Mouse (Mus musculus): ENCODE measurements at regions not wholly inside any gene's neighbourhood (a gene's known extent, or its start where the extent isn't known, plus 50 kb on each side); places are given as distances from the start of the nearest gene placed in this dataset.
A peak's percentile ranks its signal among the peaks of the same experiment; 100 is the strongest.

GRCm38 (mm10) chr11:110722701-110723100 lies 245.1 kb upstream of the Kcnj16 start:
- no peak for DNase-seq

- DNase-seq: no peak
Measured at GRCm38 (mm10) chr11:110723971-110724370, 243.9 kb upstream of the Kcnj16 start.

- no peak for DNase-seq
Measured at GRCm38 (mm10) chr11:110727357-110727961, 240.4 kb upstream of the Kcnj16 start.

- DNase-seq: no peak
Measured at GRCm38 (mm10) chr11:110731510-110731909, 236.3 kb upstream of the Kcnj16 start.

GRCm38 (mm10) chr11:110774128-110774527 lies 193.7 kb upstream of the Kcnj16 start:
- no peak for DNase-seq

GRCm38 (mm10) chr11:110781492-110782276 lies 186.1 kb upstream of the Kcnj16 start:
- peak; percentile 19 for DNase-seq

GRCm38 (mm10) chr11:110789537-110789936 lies 178.3 kb upstream of the Kcnj16 start:
- DNase-seq: no peak

- DNase-seq: no peak
Measured at GRCm38 (mm10) chr11:110799887-110800578, 167.8 kb upstream of the Kcnj16 start.

- no peak for DNase-seq
Measured at GRCm38 (mm10) chr11:110802013-110802412, 165.8 kb upstream of the Kcnj16 start.

GRCm38 (mm10) chr11:110804079-110804478 lies 163.8 kb upstream of the Kcnj16 start:
- no peak for DNase-seq

- DNase-seq: no peak
Measured at GRCm38 (mm10) chr11:110813137-110813536, 154.7 kb upstream of the Kcnj16 start.

GRCm38 (mm10) chr11:110814732-110815131 lies 153.1 kb upstream of the Kcnj16 start:
- no peak for DNase-seq

GRCm38 (mm10) chr11:110815206-110815605 lies 152.6 kb upstream of the Kcnj16 start:
- DNase-seq: no peak

GRCm38 (mm10) chr11:110828584-110828983 lies 139.2 kb upstream of the Kcnj16 start:
- peak; percentile 7 for DNase-seq

GRCm38 (mm10) chr11:110836688-110837087 lies 131.1 kb upstream of the Kcnj16 start:
- no peak for DNase-seq

GRCm38 (mm10) chr11:110839316-110839715 lies 128.5 kb upstream of the Kcnj16 start:
- DNase-seq: no peak

- DNase-seq: no peak
Measured at GRCm38 (mm10) chr11:110868319-110868718, 99.5 kb upstream of the Kcnj16 start.

GRCm38 (mm10) chr11:110870133-110870532 lies 97.7 kb upstream of the Kcnj16 start:
- DNase-seq: no peak

- no peak for DNase-seq
Measured at GRCm38 (mm10) chr11:110874626-110875025, 93.2 kb upstream of the Kcnj16 start.

GRCm38 (mm10) chr11:110880971-110881370 lies 86.9 kb upstream of the Kcnj16 start:
- DNase-seq: no peak

GRCm38 (mm10) chr11:110889354-110890151 lies 78.3 kb upstream of the Kcnj16 start:
- DNase-seq: no peak

- DNase-seq: no peak
Measured at GRCm38 (mm10) chr11:110890411-110890810, 77.4 kb upstream of the Kcnj16 start.

GRCm38 (mm10) chr11:110902918-110903317 lies 64.9 kb upstream of the Kcnj16 start:
- DNase-seq: no peak
